Mouse (Mus musculus): ENCODE results near the gene Bfsp1.

The Bfsp1 gene

GRCm38 (mm10) chr2:143853447-143853846 is 9.5 kb downstream of the Bfsp1 start:
- no peak for DNase-seq (ENCODE audit: low spot score in 2 of 2)

GRCm38 (mm10) chr2:143852295-143853275 is 10.4 kb downstream of the Bfsp1 start:
- DNase-seq (ENCODE audit: low spot score in 2 of 2): no peak

GRCm38 (mm10) chr2:143851354-143852221 is 11.4 kb downstream of the Bfsp1 start:
- no peak for DNase-seq (ENCODE audit: low spot score in 2 of 2)

- no peak for DNase-seq (ENCODE audit: low spot score in 2 of 2)
These were observed 15.7 kb downstream of the Bfsp1 start for GRCm38 (mm10) chr2:143847291-143847690.

- DNase-seq (ENCODE audit: low spot score in 2 of 2): no peak
These were observed 16.2 kb downstream of the Bfsp1 start for GRCm38 (mm10) chr2:143846799-143847198.

- no peak for DNase-seq (ENCODE audit: low spot score in 2 of 2)
These were observed 18.2 kb downstream of the Bfsp1 start for GRCm38 (mm10) chr2:143844779-143845178.

- peak in 1 of 2 experiments; percentile 34 for DNase-seq (ENCODE audit: low spot score in 2 of 2)
These were observed 21.4 kb downstream of the Bfsp1 start for GRCm38 (mm10) chr2:143841536-143841935.

GRCm38 (mm10) chr2:143840895-143841294 is 22.1 kb downstream of the Bfsp1 start:
- peak in 1 of 2 experiments; percentile 37 for DNase-seq (ENCODE audit: low spot score in 2 of 2)

- no peak for DNase-seq (ENCODE audit: low spot score in 2 of 2)
These were observed 23.5 kb downstream of the Bfsp1 start for GRCm38 (mm10) chr2:143839458-143839857.

- peak in 1 of 2 experiments; percentile 57 for DNase-seq (ENCODE audit: low spot score in 2 of 2)
These were observed 24.3 kb downstream of the Bfsp1 start for GRCm38 (mm10) chr2:143838698-143839097.

GRCm38 (mm10) chr2:143837291-143837701 is 25.7 kb downstream of the Bfsp1 start:
- peak; percentile 31 to 73 for DNase-seq (ENCODE audit: low spot score in 2 of 2)

- DNase-seq (ENCODE audit: low spot score in 2 of 2): no peak
These were observed 27.2 kb downstream of the Bfsp1 start for GRCm38 (mm10) chr2:143835820-143836219.

- no peak for DNase-seq (ENCODE audit: low spot score in 2 of 2)
These were observed 28.9 kb downstream of the Bfsp1 start for GRCm38 (mm10) chr2:143834082-143834481.

- no peak for DNase-seq (ENCODE audit: low spot score in 2 of 2)
These were observed 30.3 kb downstream of the Bfsp1 start for GRCm38 (mm10) chr2:143832721-143833120.

- no peak for DNase-seq (ENCODE audit: low spot score in 2 of 2)
These were observed 31.3 kb downstream of the Bfsp1 start for GRCm38 (mm10) chr2:143831645-143832044.

GRCm38 (mm10) chr2:143813461-143813860 is 49.5 kb downstream of the Bfsp1 start:
- no peak for DNase-seq (ENCODE audit: low spot score in 2 of 2)

- DNase-seq (ENCODE audit: low spot score in 2 of 2): no peak
These were observed 50.7 kb downstream of the Bfsp1 start for GRCm38 (mm10) chr2:143812262-143812661.

GRCm38 (mm10) chr2:143808789-143809188 is 54.2 kb downstream of the Bfsp1 start:
- no peak for DNase-seq (ENCODE audit: low spot score in 2 of 2)

- DNase-seq (ENCODE audit: low spot score in 2 of 2): no peak
These were observed 55.9 kb downstream of the Bfsp1 start for GRCm38 (mm10) chr2:143806924-143807664.

GRCm38 (mm10) chr2:143806140-143806923 is 56.6 kb downstream of the Bfsp1 start:
- no peak for DNase-seq (ENCODE audit: low spot score in 2 of 2)

GRCm38 (mm10) chr2:143801097-143801496 is 61.9 kb downstream of the Bfsp1 start:
- no peak for DNase-seq (ENCODE audit: low spot score in 2 of 2)
